Mouse (Mus musculus) CH12.LX (cell line): ENCODE results near the gene Tmem108. TPM values are rescaled to one million over a fixed set of nuclear protein-coding genes. Genes with fewer than 3 reads are reported as not detected.

Experiments
- DNase-seq: peaks from one replicate; pipeline ENCODE4 v3.0.0-alpha.2; 2013; ENCODE audit errors: extremely low read depth
- H3K27ac ChIP-seq: 2 replicates; pipeline ENCODE4 v1.5.1; 2012; ENCODE audit warnings: low read depth, mild to moderate bottlenecking, control low read depth, moderate library complexity; ENCODE audit not compliant: insufficient read depth
- H3K27me3 ChIP-seq: replicated peaks from 2 replicates; pipeline ENCODE3; 2012; ENCODE audit warnings: inconsistent platforms
- H3K36me3 ChIP-seq, 2 experiments: replicated peaks in 1 of 2; 2 replicates each; pipeline versions ENCODE3 to v1.6.1; 2012; ENCODE audit warnings: inconsistent platforms in 1 of 2, low read length in 1 of 2, mild to moderate bottlenecking in 1 of 2, mixed read lengths in 1 of 2, moderate library complexity in 1 of 2; ENCODE audit not compliant: control insufficient read depth in 1 of 2, insufficient read depth in 1 of 2
- H3K4me1 ChIP-seq, 2 experiments: 2 replicates each; pipeline ENCODE4 v1.6.1; 2012; ENCODE audit warnings: inconsistent platforms in 1 of 2, moderate library complexity in 1 of 2; ENCODE audit not compliant: insufficient read depth in 2 of 2, control insufficient read depth in 1 of 2
- H3K4me2 ChIP-seq: 2 replicates; pipeline ENCODE4 v1.6.1; 2012; ENCODE audit warnings: low read depth, mild to moderate bottlenecking, control low read depth; ENCODE audit not compliant: poor library complexity, insufficient read depth, severe bottlenecking
- H3K4me3 ChIP-seq, 3 experiments: fragments of 150-350 bp in 1 of 3; sonication (generic) in 1 of 3; replicated peaks in 1 of 3; 2 replicates each; pipeline versions ENCODE3 to v1.5.1; 2011 to 2012; ENCODE audit warnings: low read depth in 2 of 3, low read length in 2 of 3, mild to moderate bottlenecking in 2 of 3, moderate library complexity in 2 of 3, control low read depth in 1 of 3, improper control_type of control experiment in 1 of 3, inconsistent platforms in 1 of 3, mixed read lengths in 1 of 3; ENCODE audit not compliant: poor library complexity in 1 of 3
- H3K79me2 ChIP-seq: replicated peaks from 2 replicates; pipeline ENCODE4 v1.6.1; 2012; ENCODE audit warnings: mild to moderate bottlenecking, moderate library complexity; ENCODE audit not compliant: control insufficient read depth, poor library complexity, insufficient read depth, severe bottlenecking; ENCODE audit errors: extremely low read depth
- H3K9ac ChIP-seq: 2 replicates; pipeline ENCODE4 v1.6.1; 2012; ENCODE audit warnings: low read depth, mild to moderate bottlenecking, control low read depth, moderate library complexity; ENCODE audit not compliant: insufficient read depth
- H3K9me3 ChIP-seq: replicated peaks from 2 replicates; pipeline ENCODE3; 2012; ENCODE audit warnings: low read length, inconsistent platforms, mixed read lengths
- CHD1 ChIP-seq: IDR thresholded peaks from 2 replicates; pipeline ENCODE4 v1.6.1; 2012; ENCODE audit warnings: low read depth, low read length, improper control_type of control experiment, inconsistent platforms
- CTCF ChIP-seq, 2 experiments: IDR thresholded peaks in 1 of 2; conservative IDR thresholded peaks in 1 of 2; 2 replicates each; pipeline ENCODE4 v1.5.1; 2011 to 2012; ENCODE audit warnings: low read depth in 2 of 2, low read length in 2 of 2, improper control_type of control experiment in 1 of 2, inconsistent platforms in 1 of 2, mild to moderate bottlenecking in 1 of 2, moderate library complexity in 1 of 2
- ETS1 ChIP-seq: conservative IDR thresholded peaks from 2 replicates; pipeline ENCODE4 v1.6.1; 2012; ENCODE audit warnings: low read depth, mild to moderate bottlenecking, inconsistent platforms, low read length, improper control_type of control experiment, moderate library complexity
- GABPA ChIP-seq: IDR thresholded peaks from 2 replicates; pipeline ENCODE4 v1.6.1; 2012; ENCODE audit warnings: low read depth, low read length, improper control_type of control experiment, inconsistent platforms; ENCODE audit not compliant: insufficient replicate concordance
- IRF4 ChIP-seq: IDR thresholded peaks from 2 replicates; pipeline ENCODE4 v1.6.1; 2014; ENCODE audit warnings: low read depth, mild to moderate bottlenecking, inconsistent platforms, low read length, improper control_type of control experiment
- JUND ChIP-seq: conservative IDR thresholded peaks from 2 replicates; pipeline ENCODE4 v1.6.1; 2011; ENCODE audit warnings: low read depth, low read length, improper control_type of control experiment
- MAX ChIP-seq: IDR thresholded peaks from 2 replicates; pipeline ENCODE4 v1.6.1; 2011; ENCODE audit warnings: low read length, improper control_type of control experiment
- MYC ChIP-seq: IDR thresholded peaks from 2 replicates; pipeline ENCODE4 v1.6.1; 2011; ENCODE audit warnings: low read depth, mild to moderate bottlenecking, improper control_type of control experiment, low read length
- NRF1 ChIP-seq: IDR thresholded peaks from 2 replicates; pipeline ENCODE4 v1.6.1; 2014; ENCODE audit warnings: low read depth, mild to moderate bottlenecking, inconsistent platforms, low read length, improper control_type of control experiment, moderate library complexity
- PAX5 ChIP-seq: IDR thresholded peaks from 2 replicates; pipeline ENCODE4 v1.6.1; 2012; ENCODE audit warnings: low read length, inconsistent platforms, mixed read lengths
- SIN3A ChIP-seq: IDR thresholded peaks from 2 replicates; pipeline ENCODE4 v1.6.1; 2012; ENCODE audit warnings: low read length, improper control_type of control experiment, inconsistent platforms
- TBP ChIP-seq: conservative IDR thresholded peaks from 2 replicates; pipeline ENCODE4 v1.6.1; 2011; ENCODE audit warnings: low read depth, low read length, improper control_type of control experiment
- TCF12 ChIP-seq: IDR thresholded peaks from 2 replicates; pipeline ENCODE4 v1.6.1; 2014; ENCODE audit warnings: low read depth, mild to moderate bottlenecking, inconsistent platforms, low read length, improper control_type of control experiment
- ZC3H11A ChIP-seq: IDR thresholded peaks from 2 replicates; pipeline ENCODE4 v1.6.1; 2012; ENCODE audit warnings: low read depth, mild to moderate bottlenecking, inconsistent platforms, low read length, improper control_type of control experiment
- ZNF384 ChIP-seq: IDR thresholded peaks from 2 replicates; pipeline ENCODE4 v1.6.1; 2012; ENCODE audit warnings: low read depth, low read length, improper control_type of control experiment, inconsistent platforms
- dilution Hi-C: fragments of 300-500 bp; cut with MboI; formaldehyde crosslinking; loops from 2 replicates; pipeline ENCODE4 v1.14.3; 2020; ENCODE audit warnings: low sequenced_read_pairs; ENCODE audit not compliant: extremely low pct_unique_long_range_greater_than_20kb, extremely low pct_ligation_motif_present
- in situ Hi-C: fragments of 300-500 bp; cut with MboI; formaldehyde crosslinking; loops from 3 replicates; pipeline ENCODE4 v1.14.3; 2019; ENCODE audit warnings: low sequenced_read_pairs, low pct_ligation_motif_present, low pct_unique_long_range_greater_than_20kb, mixed read lengths
- polyA plus RNA-seq: library from polyadenylated mRNA; unstranded; fragments of >175 nt; gene quantifications from 2 replicates; pipeline ENCODE4 v1.2.1, GENCODE M21; 2012; ENCODE audit warnings: low read depth; ENCODE audit not compliant: insufficient read length
- total RNA-seq, 2 experiments: library from RNA; depleted of rRNA; stranded (reverse); fragments of 300-350 nt in 1 of 2; fragments of >200 nt in 1 of 2; gene quantifications; 2 replicates each; pipeline ENCODE4 v1.2.3; 2012 to 2014

Tmem108 gene
- total and polyA plus RNA-seq, 3 experiments: 0.04 to 0.13 (median 0.07) TPM

DNA sequence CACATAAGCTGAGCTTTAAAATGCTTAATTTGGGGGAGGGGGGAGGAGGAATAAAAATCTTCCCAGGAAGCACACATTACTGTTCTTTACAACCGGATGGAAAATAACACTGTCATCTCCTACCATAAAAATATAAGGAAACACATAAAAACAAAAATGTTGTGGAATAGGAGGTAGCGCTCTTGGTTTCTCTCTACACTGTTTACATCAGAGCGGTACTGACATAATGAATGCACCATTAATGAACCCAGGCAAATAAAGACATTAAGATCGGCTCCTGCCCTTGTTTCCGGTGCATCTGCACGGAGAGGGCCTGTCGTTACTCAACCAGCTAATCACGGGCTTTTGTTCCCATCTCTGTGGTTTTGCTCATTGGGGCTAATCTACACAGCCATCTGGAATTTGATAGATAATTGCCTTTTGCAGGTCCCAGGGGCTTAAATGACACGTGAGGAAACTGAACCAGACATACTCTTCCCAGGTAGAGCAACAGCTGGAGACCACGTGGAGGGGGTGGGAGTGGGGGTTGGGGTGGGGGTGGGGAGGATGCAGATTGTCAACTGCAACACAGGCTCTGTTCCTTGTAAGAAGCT lies 107.5 kb downstream of the Tmem108 start:
- no peak for DNase-seq
- no peak overlapping the region for H3K9ac ChIP-seq
- peaks cover 3% of the 10 kb centered on the region in 2 experiments; a peak in 3 of 4 replicates for H3K4me1 ChIP-seq
- H3K4me3 ChIP-seq: no peak overlapping the region
- dilution Hi-C loops: no loop called here
- TF ChIP-seq IRF4 (no peak), JUND (no peak), MYC (no peak), GABPA (no peak), CHD1 (no peak), PAX5 (no peak), NRF1 (no peak), ZNF384 (no peak), TBP (no peak), TCF12 (no peak), CTCF (conservative IDR thresholded peaks at IDR 0.05 in 1 of 2, IDR thresholded peaks at IDR 0.05 in 1 of 2; ENCODE audit: low read depth in 2 of 2, low read length in 2 of 2) (no peak), SIN3A (no peak), ZC3H11A (no peak), MAX (no peak)
- TF ChIP-seq, all 38 proteins: peak for 0
- H3K4me2 ChIP-seq: no peak overlapping the region
- no peaks in the 10 kb centered on the region for H3K79me2 ChIP-seq
- no peak overlapping the region for H3K27ac ChIP-seq
- in situ Hi-C loops: no loop called here
- no peaks in the 10 kb centered on the region for H3K36me3 ChIP-seq
- H3K27me3 ChIP-seq: peaks cover 5% of the 10 kb centered on the region
- no peaks in the 10 kb centered on the region for H3K9me3 ChIP-seq

DNA sequence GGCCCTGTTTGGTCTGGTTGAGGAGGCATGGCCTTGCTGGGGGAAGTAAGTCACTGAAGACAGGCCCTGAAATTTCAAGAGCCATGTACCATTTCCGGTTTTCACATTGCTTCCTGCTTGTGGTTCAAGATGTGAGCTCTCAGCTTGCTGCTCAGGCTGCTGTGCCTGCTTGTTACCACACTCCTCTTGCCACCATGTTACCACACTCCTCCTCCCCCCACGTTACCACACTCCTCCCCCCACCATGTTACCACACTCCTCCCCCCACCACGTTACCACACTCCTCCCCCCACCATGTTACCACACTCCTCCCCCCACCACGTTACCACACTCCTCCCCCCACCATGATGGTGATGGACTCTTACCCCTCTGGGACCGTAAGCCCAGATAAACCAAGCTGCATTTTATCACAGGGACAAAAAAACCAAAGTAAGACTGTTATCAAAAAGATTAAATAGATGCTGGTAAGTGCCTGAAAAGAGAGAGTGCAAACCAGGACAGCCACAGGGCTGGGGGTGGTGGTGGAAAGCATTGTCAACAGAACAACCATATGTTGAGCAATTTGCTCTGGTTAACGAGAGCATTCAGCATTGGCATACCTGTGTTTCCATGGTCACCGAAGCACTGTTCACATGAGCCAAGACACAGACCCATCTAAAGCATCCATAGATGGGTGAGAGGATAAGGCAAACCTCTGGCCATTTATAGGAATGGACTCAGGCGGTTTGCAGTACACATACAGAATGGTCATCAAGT lies 109.3 kb downstream of the Tmem108 start:
- dilution Hi-C loops (no loop called here), in situ Hi-C loops (no loop called here)
- H3K27ac ChIP-seq: no peak overlapping the region
- no peak overlapping the region for H3K9ac ChIP-seq
- no peaks in the 10 kb centered on the region for H3K9me3 ChIP-seq
- no peaks in the 10 kb centered on the region for H3K79me2 ChIP-seq
- peaks cover 3% of the 10 kb centered on the region in 2 experiments; a peak in 3 of 4 replicates for H3K4me1 ChIP-seq
- DNase-seq: no peak
- no peaks in the 10 kb centered on the region for H3K36me3 ChIP-seq
- H3K4me2 ChIP-seq: no peak overlapping the region
- no peak overlapping the region for H3K4me3 ChIP-seq
- peaks cover 4% of the 10 kb centered on the region for H3K27me3 ChIP-seq
- TF ChIP-seq JUND (no peak), ETS1 (no peak)
